Mouse (Mus musculus) midbrain, embryonic 16.5 days (tissue): ENCODE measurements around the gene Chst5. TPM values are rescaled to one million over a fixed set of nuclear protein-coding genes. Genes with fewer than 3 reads are reported as not detected.

ENCODE experiments used
- ATAC-seq: fragments of 200-750 bp; cut with Nextera tagmentation; 2 replicates; pipeline ENCODE4 v1.8.0; 2017; ENCODE audit warnings: moderate TSS enrichment
- H3K27ac ChIP-seq: fragments of 300-500 bp; sonication (generic); 2 replicates; pipeline ENCODE4 v1.5.1; 2014; ENCODE audit warnings: mild to moderate bottlenecking, low read length, mixed read lengths
- H3K27me3 ChIP-seq: fragments of 300-500 bp; sonication (generic); 2 replicates; pipeline ENCODE4 v1.6.1; 2014; ENCODE audit warnings: low read depth, low read length, mixed read lengths; ENCODE audit not compliant: control insufficient read depth, insufficient read depth
- H3K36me3 ChIP-seq: fragments of 300-500 bp; sonication (generic); 2 replicates; pipeline ENCODE4 v1.6.1; 2014; ENCODE audit warnings: mild to moderate bottlenecking, low read length, moderate library complexity, mixed read lengths; ENCODE audit not compliant: control insufficient read depth, insufficient read depth
- H3K4me1 ChIP-seq: fragments of 300-500 bp; sonication (generic); 2 replicates; pipeline ENCODE4 v1.6.1; 2014; ENCODE audit warnings: mild to moderate bottlenecking, low read length, mixed read lengths; ENCODE audit not compliant: control insufficient read depth, insufficient read depth
- H3K4me2 ChIP-seq: fragments of 300-500 bp; sonication (generic); 2 replicates; pipeline ENCODE4 v1.6.1; 2014; ENCODE audit warnings: mild to moderate bottlenecking, low read length, mixed read lengths
- H3K4me3 ChIP-seq: fragments of 300-500 bp; sonication (generic); 2 replicates; pipeline ENCODE4 v1.5.1; 2014; ENCODE audit warnings: low read depth, mild to moderate bottlenecking, low read length, moderate library complexity, mixed read lengths
- H3K9ac ChIP-seq: fragments of 300-500 bp; sonication (generic); 2 replicates; pipeline ENCODE4 v1.6.1; 2014; ENCODE audit warnings: low read depth, low read length, mixed read lengths
- H3K9me3 ChIP-seq: fragments of 300-500 bp; sonication (generic); replicated peaks from 2 replicates; pipeline ENCODE4 v1.6.1; 2014; ENCODE audit warnings: mild to moderate bottlenecking, low read length, mixed read lengths; ENCODE audit not compliant: control insufficient read depth, poor library complexity, severe bottlenecking
- WGBS: fragments of 180-500 bp; shearing (Covaris S2); extraction: QIAGEN DNeasy Blood & Tissue Kit; methylation state at CpG from one replicate; pipeline ENCODE4 v1.1.7; 2014; 5-methylcytosine and 5-hydroxymethylcytosine counted together
- polyA plus RNA-seq: library from polyadenylated mRNA; unstranded; fragments of >200 nt; fragmentation: Nextera tagmentation; extraction: Ambion mirVana; gene quantifications from 2 replicates; pipeline ENCODE4 v1.2.1, GENCODE M21; 2015

The Chst5 gene
- polyA plus RNA-seq, 1 experiment from 2014 or later = 4.1 TPM

DNA sequence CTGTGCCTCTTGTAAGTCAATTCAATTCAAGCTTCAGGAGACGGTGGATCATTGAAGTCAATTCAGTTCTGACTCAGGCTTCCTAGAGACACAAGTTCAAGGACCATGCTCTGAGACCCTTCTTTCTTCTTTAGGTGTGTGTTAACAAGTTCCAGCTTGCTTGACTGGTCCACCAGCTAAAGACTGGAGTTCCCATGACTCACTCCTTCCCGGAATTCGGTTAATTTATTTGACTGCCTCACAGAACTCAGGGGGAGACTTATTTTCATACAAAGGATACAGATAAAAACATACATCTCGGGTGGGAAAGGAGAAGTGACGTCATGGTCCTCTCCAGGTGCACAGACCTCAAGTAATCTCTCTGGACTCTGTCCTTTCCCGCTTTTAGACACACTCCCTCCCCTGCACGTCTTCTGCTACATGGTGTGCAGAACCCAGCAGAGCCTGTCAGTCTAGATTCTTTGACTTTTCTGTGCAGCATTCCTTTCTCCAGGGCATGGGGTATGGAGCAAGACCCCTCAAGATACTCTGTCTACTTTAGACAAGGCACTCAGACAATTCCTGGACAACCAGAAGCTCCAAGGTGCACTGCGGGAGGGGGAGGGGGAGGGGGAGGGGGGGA, 4.6 kb downstream of the Chst5 start:
- Histone ChIP-seq H3K27ac (no peak overlapping the region), H3K4me1 (peaks cover 15% of the 10 kb centered on the region), H3K27me3 (no peaks in the 10 kb centered on the region), H3K4me2 (no peak overlapping the region), H3K9ac (no peak overlapping the region), H3K36me3 (no peaks in the 10 kb centered on the region), H3K9me3 (no peaks in the 10 kb centered on the region), H3K4me3 (no peak overlapping the region)
- 75% methylated on average over 7 of the region's 8 CpGs for whole genome bisulfite sequencing
- no peak for ATAC-seq

DNA sequence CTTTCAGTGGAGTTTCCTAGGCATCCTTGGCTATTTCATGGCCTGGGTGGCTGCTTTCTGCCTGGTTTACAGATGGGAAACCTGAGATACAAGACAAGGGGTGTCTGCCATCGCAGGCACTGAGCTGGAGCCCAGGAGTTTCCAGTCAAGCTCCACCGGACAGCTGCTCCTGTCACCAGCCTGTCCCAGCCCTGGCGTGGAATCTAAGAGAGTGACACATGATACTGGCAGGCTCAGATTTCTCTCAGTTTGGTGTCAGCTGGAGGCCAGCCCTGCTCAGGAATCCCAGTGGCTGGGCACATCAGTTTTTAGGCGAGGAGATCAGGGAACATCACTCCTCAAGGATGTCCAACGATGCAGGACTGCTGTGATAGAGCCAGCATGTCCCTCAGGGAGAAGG, 8.2 kb downstream of the Chst5 start:
- no peaks in the 10 kb centered on the region for H3K36me3 ChIP-seq
- no peak for ATAC-seq
- H3K4me3 ChIP-seq = no peak overlapping the region
- H3K27me3 ChIP-seq = no peaks in the 10 kb centered on the region
- H3K4me1 ChIP-seq = no peaks in the 10 kb centered on the region
- no peak overlapping the region for H3K27ac ChIP-seq
- no peaks in the 10 kb centered on the region for H3K9me3 ChIP-seq
- H3K4me2 ChIP-seq = no peak overlapping the region
- 47% methylated on average over 5 of the region's 5 CpGs for WGBS
- no peak overlapping the region for H3K9ac ChIP-seq

DNA sequence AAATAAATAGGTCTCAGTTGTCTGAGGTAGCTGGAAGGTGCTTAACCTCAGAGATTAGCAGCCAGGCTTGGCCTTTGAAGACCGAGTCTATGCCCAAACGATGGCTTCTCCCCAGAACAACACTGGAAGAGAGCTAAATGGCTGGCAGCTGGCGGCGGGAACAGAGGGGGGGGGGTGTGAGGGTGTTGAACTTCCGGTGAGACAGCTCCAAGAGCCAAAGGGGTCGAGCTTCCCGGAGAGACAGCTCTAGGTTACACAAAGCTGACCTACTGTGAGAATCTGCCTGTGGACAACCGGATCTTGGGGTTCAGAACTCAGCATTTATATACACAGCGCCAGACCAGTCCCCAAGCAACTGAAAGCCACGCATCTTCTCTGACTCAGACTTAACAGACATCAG, 11.7 kb downstream of the Chst5 start:
- H3K4me1 ChIP-seq = no peaks in the 10 kb centered on the region
- no peak for ATAC-seq
- no peak overlapping the region for H3K4me2 ChIP-seq
- no peak overlapping the region for H3K27ac ChIP-seq
- 37% methylated on average over 10 of the region's 10 CpGs for WGBS
- no peaks in the 10 kb centered on the region for H3K36me3 ChIP-seq
- H3K4me3 ChIP-seq = no peak overlapping the region
- H3K27me3 ChIP-seq = no peaks in the 10 kb centered on the region
- H3K9ac ChIP-seq = no peak overlapping the region
- no peaks in the 10 kb centered on the region; the same call in 1 of the 2 replicates for H3K9me3 ChIP-seq

DNA sequence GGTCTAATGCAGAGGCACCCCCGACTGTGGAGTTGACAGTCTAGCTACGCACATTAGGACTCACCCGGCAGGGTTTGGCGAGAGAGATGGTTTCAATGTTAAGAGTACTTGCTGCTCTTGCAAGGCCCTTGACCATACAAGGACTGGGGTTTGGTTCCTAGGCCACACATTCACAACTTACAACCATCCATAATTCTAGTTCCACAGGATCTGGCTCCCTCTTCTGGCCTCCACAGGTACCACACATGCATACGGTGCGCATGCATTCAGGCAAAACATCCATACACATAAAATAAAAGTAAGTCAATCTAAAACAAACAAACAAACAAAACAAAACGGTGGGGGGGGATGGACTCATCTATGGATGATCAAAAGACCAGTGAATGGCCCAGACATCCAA, 15.3 kb downstream of the Chst5 start:
- no peak overlapping the region for H3K4me2 ChIP-seq
- H3K9me3 ChIP-seq = no peaks in the 10 kb centered on the region; the same call in 1 of the 2 replicates
- H3K27ac ChIP-seq = no peak overlapping the region
- H3K9ac ChIP-seq = no peak overlapping the region
- no peak for ATAC-seq
- 87% methylated on average over 7 of the region's 7 CpGs for WGBS
- peaks cover 5% of the 10 kb centered on the region; the same call in 1 of the 2 replicates for H3K4me1 ChIP-seq
- H3K27me3 ChIP-seq = peaks cover 13% of the 10 kb centered on the region
- no peak overlapping the region for H3K4me3 ChIP-seq
- no peaks in the 10 kb centered on the region for H3K36me3 ChIP-seq

DNA sequence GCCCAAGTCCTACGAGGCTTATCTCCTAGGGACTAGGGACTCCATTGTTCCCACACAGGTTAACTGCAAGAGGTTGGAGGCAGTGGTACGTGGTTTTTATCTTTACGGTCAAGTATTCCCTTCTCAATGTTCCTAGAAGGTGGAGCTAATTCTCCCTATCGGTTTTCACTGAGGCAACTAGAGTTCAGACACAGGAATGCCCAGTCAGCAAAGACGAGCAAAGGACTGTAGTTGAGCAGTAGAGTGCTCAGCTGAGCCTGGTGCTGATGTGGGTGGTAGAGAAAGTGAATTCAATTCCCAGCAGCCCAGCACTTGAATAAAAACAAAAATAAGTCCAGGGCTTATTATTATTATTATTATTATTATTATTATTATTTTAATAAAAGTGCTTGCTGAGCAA, 17.6 kb downstream of the Chst5 start:
- WGBS = 64% methylated on average over 5 of the region's 5 CpGs
- Histone ChIP-seq H3K4me2 (no peak overlapping the region), H3K4me1 (peaks cover 6% of the 10 kb centered on the region; the same call in 1 of the 2 replicates), H3K9me3 (no peaks in the 10 kb centered on the region; the same call in 1 of the 2 replicates), H3K9ac (no peak overlapping the region), H3K27me3 (peaks cover 28% of the 10 kb centered on the region), H3K27ac (no peak overlapping the region), H3K36me3 (no peaks in the 10 kb centered on the region), H3K4me3 (no peak overlapping the region)
- ATAC-seq = no peak

DNA sequence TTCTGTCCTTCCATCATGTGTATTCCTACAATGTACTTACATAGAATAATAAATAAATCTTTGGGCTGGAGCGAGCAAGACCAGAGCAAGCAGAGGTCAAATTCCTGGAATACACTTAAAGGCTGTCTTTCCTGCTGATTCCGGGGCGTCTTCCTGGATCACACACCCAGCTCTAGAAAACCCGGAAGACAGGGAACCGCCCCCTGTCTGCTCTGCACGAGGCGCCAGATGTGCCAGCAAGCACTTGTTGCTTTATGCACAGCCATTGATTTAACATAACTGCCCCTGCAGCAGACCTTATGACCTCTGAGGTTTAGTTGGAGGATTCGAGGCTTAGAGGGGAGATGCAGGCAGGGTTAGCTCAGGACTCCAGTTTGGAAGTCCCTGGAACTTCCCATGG, 18.3 kb downstream of the Chst5 start:
- Histone ChIP-seq H3K4me3 (no peak overlapping the region), H3K9me3 (no peaks in the 10 kb centered on the region; the same call in 1 of the 2 replicates), H3K27me3 (peaks cover 28% of the 10 kb centered on the region), H3K4me2 (no peak overlapping the region), H3K27ac (no peak overlapping the region), H3K9ac (no peak overlapping the region), H3K4me1 (peaks cover 6% of the 10 kb centered on the region; the same call in 1 of the 2 replicates), H3K36me3 (no peaks in the 10 kb centered on the region)
- WGBS = 41% methylated on average over 8 of the region's 8 CpGs
- no peak for ATAC-seq

DNA sequence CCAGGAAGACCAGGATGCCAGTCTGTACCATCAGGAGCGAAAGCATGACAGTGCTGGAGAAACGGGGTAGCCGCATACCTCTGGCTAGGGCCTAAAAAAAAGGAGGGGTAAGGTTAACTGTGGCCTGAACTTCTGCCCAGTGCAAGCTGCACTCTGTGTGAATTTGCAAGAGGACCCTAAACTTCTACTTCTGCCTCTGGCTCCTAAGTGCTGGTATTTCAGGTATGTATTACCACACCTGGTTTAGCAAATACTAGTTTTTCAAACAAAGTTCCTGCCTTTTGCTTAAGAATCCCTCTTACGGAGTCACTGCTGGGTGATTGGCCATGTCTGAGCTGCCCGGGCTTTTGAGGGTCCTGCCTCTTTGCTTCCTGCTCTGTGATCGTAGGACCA, 19.3 kb downstream of the Chst5 start:
- 58% methylated on average over 6 of the region's 6 CpGs for WGBS
- Histone ChIP-seq H3K4me1 (peaks cover 6% of the 10 kb centered on the region; the same call in 1 of the 2 replicates), H3K36me3 (no peaks in the 10 kb centered on the region), H3K27ac (no peak overlapping the region), H3K27me3 (peaks cover 28% of the 10 kb centered on the region), H3K4me3 (no peak overlapping the region; the same call in 1 of the 2 replicates), H3K9me3 (no peaks in the 10 kb centered on the region; the same call in 1 of the 2 replicates), H3K4me2 (no peak overlapping the region), H3K9ac (no peak overlapping the region)
- ATAC-seq = no peak

DNA sequence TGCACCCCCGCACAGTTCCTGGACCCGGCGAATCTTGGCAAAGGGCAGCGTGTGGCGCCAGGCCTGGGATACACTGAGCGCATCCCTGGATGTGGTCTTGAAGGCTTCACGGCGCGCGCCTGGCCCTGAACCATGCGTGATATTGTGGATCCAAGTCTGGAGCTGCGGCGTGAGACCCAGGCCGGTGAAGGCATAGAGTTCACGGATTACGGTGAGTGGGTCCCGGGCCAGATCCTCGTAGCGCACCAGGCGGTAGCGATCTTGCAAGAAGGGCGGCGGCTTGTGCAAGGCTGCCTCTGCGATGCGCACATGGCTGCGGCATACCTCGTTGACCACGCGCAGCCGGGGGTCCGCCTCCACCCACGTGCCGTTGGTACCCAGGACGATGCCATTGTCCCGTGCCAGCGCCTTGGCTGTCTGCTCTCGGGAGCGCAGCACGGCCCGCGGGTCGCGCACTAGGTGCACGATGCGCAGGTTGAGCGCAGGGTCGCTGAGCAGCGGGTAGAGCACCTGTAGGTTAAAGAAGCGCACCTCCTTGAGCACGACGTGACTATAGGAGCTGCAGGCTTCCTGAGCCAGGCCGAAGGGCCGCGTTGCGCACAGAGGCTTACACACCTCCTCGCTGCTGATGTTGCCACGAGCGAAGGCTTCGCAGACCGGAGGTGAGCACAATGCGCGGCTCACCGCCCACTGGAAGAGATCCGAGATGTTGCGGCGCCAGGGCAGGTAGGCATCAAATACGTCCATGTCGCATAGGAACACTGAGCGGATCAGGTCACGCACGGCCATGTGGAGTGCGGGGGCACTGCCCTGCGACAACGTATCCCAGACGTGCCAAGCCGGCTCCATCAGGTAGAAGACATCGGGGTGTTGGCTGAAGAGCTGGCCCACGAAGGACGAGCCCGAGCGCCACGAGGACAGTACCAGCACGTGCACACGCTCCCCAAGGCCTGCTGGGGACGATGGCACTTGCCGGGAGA, 20.0 kb downstream of the Chst5 start:
- H3K36me3 ChIP-seq = no peaks in the 10 kb centered on the region
- 10% methylated on average over 86 of the region's 86 CpGs for WGBS
- H3K4me1 ChIP-seq = peaks cover 6% of the 10 kb centered on the region; the same call in 1 of the 2 replicates
- peak overlapping the region; percentile 38 for H3K4me3 ChIP-seq
- H3K9me3 ChIP-seq = no peaks in the 10 kb centered on the region; the same call in 1 of the 2 replicates
- 0 out of 2 replicates have a peak, but pooled peaks have one; percentile 28 for ATAC-seq
- peak overlapping the region; percentile 66 for H3K4me2 ChIP-seq
- H3K9ac ChIP-seq = peak overlapping the region; percentile 44; the same call in 1 of the 2 replicates
- no peak overlapping the region for H3K27ac ChIP-seq
- peaks cover 28% of the 10 kb centered on the region for H3K27me3 ChIP-seq
